Mouse (Mus musculus): Measurements from ENCODE around the gene Snx1.

GRCm38 (mm10) chr9:66173316-66173855 is 47.0 kb upstream of the Snx1 start:
- TF ChIP-seq RAD21 (IDR thresholded peaks at IDR 0.05; ENCODE audit: low read depth, low read length) (no peak), POLR2A (IDR thresholded peaks at IDR 0.05; ENCODE audit: low read depth, low read length) (no peak), USF1 (IDR thresholded peaks at IDR 0.05; ENCODE audit: low read depth, low read length) (no peak), CTCF (conservative IDR thresholded peaks at IDR 0.05 in 1 of 2, IDR thresholded peaks at IDR 0.05 in 1 of 2; ENCODE audit: low read depth in 2 of 2, low read length in 2 of 2) (no peak), TCF12 (IDR thresholded peaks at IDR 0.05; ENCODE audit: low read depth, low read length) (no peak), USF2 (conservative IDR thresholded peaks at IDR 0.05; ENCODE audit: low read depth, low read length) (no peak), IRF4 (IDR thresholded peaks at IDR 0.05; ENCODE audit: low read depth, low read length) (no peak), ZMIZ1 (IDR thresholded peaks at IDR 0.05; ENCODE audit: low read depth, low read length) (no peak), EP300 (IDR thresholded peaks at IDR 0.05; ENCODE audit: low read length) (no peak), JUND (conservative IDR thresholded peaks at IDR 0.05; ENCODE audit: low read depth, low read length) (no peak), NRF1 (IDR thresholded peaks at IDR 0.05; ENCODE audit: low read depth, low read length) (no peak), SIN3A (IDR thresholded peaks at IDR 0.05; ENCODE audit: low read length) (no peak), UBTF (IDR thresholded peaks at IDR 0.05; ENCODE audit: low read depth, low read length) (no peak)

All from CH12.LX (cell line).